Mouse (Mus musculus) heart, adult 9 months (tissue): ENCODE measurements at regions not wholly inside any gene's neighbourhood (a gene's known extent, or its start where the extent isn't known, plus 50 kb on each side); places are given as distances from the start of the nearest gene placed in this dataset.

Experiments used
- DNase-seq, 2 experiments: peaks; one replicate each; pipeline ENCODE4 v3.0.0; 2022; ENCODE audit warnings: low spot score in 2 of 2

DNA sequence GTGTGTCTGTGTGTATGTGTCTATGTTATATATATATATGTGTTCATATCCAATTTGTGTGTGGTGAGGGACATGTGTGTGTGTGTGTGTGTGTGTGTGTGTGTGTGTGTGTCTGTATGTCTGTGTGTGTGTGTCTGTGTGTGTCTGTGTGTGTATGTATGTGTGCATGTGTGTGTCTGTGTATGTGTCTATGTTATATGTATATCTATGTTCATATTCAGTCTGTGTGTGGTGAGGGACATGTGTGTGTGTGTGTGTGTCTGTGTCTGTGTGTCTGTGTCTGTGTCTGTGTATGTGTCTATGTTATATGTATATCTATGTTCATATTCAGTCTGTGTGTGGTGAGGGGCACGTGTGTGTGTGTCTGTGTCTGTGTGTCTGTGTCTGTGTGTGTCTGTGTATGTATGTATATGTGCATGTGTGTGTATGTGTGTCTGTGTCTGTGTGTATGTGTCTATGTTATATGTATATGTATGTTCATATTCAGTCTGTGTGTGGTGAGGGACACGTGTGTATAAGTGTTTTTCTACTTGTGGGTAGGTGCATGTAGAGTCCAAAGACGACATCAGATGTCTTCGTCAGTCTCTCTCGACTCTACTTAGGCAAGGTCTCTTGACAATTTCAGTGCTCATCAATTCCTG is 370.5 kb upstream of the Slc7a11 start:
- DNase-seq: no peak

DNA sequence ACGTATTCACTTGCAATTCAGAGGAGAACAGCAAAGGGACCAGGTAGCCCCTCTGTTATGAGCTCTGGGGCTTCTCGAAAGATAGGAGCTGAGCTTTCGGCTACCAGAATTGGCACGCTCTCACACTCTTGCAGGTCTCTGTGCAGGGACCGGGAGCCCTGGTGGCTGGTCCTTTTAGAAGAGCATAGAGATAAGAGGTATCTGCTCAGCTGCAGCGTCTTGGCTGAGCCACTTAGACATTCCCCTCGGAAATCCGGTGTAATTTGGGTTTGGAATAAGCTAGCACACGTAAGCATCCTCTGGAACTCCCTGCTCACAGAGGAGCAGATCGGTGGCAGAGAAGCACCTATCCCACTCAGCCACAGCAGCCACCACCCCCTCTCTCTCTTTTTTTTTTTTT is 372.3 kb upstream of the Slc7a11 start:
- DNase-seq: no peak

GRCm38 (mm10) chr3:50816479-50816878 is 373.1 kb upstream of the Slc7a11 start:
- peak; percentile 22 to 30 for DNase-seq

- DNase-seq: no peak
Measured at GRCm38 (mm10) chr3:50817361-50817760, 373.9 kb upstream of the Slc7a11 start.

DNA sequence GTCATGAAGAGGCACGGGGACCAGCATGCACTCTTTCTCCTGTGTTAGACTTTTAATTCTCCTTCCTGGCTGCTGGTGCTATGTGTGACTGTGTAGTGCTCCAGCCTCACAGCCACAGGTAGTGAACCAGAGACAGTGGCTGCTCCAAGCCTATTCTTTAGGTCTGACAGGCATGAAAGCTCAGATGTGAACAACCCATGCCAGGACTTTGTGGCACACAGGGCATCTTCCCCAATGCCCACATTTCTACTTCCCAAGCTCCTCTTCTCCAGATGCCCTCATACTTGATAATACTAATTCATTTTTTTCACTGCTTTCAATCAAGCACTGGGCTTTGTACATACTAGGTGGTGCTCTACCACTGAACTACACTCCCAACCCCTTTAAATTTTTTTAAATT is 377.4 kb upstream of the Slc7a11 start:
- DNase-seq: no peak

- no peak for DNase-seq
Measured at GRCm38 (mm10) chr3:50825534-50826423, 382.4 kb upstream of the Slc7a11 start.

DNA sequence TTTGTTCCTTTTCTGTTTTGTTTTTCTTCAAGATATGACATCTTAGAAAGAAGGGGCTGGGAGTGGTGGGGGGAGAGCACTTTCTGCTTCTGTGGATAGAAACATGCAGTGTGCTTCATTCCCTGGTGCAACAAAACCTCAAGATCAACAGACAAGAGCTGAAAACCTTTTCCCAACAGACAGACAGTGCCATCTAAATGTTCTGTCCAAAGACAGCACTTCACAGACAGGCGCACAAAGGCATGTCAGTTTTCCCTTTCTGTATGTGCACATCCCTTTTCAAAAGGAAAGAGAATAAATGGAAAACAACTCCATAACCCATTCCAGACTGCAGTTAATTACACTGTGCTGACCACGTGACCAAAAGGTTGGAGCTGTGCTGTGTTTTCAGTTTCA is 383.0 kb upstream of the Slc7a11 start:
- no peak for DNase-seq

DNA sequence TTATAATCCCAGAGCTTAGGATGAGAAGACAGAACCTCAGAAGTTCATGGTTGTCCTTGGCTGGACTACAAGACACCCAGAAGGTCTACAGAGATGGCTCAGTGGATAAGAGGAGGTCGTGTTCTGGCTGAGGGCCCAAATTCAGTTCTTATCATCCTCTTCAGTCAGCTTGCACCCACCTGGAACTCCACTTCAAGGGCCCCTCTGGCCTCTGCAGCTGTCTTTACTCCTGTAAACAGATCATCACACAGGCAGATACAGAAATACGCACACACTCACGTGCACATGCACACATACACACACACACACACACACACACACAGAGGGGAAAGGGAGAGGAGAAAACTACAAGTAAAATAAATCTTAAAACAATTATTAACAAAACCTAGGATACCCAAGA is 385.8 kb upstream of the Slc7a11 start:
- no peak for DNase-seq

GRCm38 (mm10) chr3:50830446-50830845 is 387.0 kb upstream of the Slc7a11 start:
- no peak for DNase-seq

DNA sequence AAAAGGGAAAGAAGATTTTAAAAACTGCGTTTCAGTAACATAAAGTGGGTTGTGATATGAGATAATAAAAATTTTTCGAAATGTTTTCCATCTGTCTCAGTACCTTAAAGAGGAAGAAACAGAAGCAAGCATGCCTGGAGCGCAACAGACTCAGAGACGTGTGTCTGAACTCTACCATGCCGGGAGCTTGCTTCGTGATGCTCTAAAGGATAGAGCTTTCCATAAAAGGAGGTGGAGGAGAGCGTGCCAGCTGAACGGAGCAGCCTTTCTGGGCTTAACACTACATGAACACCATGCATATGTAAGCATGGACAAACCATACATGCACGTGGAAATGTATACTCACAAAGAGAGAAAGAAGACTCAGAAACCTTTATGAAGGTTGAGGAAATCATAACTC is 387.5 kb upstream of the Slc7a11 start:
- no peak for DNase-seq

- DNase-seq: no peak
Measured at GRCm38 (mm10) chr3:50842216-50842615, 382.0 kb upstream of the Noct start.

- no peak for DNase-seq
Measured at GRCm38 (mm10) chr3:50844835-50845301, 379.4 kb upstream of the Noct start.

DNA sequence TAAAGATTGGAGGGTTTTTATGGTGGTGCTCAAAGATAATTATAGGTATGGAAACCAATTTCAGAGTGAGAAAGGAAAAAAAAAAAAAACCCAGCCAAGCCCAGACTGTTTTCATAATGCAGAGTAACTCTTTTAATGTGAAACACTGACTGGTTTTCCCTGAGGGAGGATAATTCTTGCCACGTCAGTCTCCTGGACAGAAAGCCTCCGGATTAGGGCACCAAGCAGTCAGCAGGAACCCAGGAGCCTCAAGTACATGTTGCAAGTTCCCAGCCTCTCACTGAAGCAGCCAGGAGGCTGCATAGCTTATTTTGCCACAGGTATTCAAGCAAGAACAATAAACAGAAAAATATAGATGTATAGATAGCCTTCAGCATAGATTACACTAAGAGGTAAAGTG is 378.9 kb upstream of the Noct start:
- DNase-seq: no peak

DNA sequence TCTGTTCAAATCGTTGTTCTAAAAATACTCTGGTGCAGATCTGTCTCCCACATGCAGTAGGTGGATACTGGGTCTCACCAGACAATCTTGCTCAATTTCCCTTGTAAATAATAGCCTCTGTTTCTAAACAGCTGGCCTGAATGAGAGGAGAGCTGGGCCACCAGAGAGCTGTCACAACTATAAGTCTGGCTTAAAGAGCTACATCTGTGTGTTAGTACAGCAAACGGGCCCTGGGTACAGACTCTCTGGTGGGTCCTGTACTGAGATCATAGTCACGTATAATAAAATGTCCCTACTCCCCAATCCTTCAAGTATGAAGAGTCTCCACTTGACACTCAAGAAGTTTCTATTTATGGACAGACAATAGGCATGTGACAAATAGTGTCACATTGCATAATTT is 375.7 kb upstream of the Noct start:
- no peak for DNase-seq

- DNase-seq: no peak
Measured at GRCm38 (mm10) chr3:50851083-50851637, 373.1 kb upstream of the Noct start.

DNA sequence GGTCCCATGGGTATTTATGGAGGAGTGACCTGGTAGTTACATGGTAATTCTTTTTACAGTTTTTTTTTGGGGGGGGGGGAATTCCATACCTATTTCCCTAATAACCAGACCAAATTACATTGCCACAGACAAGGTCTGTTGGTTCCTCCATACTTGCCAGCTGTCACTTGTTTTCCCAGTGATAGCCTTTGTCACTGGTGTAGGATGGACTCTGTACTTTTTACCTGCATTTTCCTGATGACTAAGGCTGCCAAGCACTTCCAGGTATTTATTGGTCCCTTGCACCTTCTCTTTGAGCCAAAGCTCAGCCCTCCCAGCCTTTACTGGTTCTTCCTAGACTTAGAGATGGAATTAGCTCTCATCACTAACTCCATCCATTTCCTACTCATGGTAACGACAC is 357.1 kb upstream of the Noct start:
- no peak for DNase-seq

- DNase-seq: no peak
Measured at GRCm38 (mm10) chr3:50869211-50869610, 355.0 kb upstream of the Noct start.

DNA sequence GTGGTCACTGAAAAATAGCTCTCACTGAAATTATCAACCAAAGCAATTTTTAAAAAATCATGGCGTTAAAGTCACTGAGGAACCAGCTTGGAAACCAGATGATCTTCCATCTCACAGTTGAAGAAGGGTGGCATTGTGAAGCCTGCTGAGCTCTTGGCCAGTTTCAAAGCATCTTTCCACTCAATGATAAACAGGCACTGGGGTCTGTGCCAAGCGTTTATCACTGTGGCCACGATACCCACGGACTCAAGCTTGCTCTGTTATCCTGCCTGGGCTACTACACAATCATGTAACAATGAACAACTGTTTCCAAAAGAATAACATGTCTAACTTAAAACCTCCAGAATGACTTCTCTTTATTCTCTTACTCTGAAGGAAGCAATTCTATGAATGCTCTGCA is 345.2 kb upstream of the Noct start:
- no peak for DNase-seq

DNA sequence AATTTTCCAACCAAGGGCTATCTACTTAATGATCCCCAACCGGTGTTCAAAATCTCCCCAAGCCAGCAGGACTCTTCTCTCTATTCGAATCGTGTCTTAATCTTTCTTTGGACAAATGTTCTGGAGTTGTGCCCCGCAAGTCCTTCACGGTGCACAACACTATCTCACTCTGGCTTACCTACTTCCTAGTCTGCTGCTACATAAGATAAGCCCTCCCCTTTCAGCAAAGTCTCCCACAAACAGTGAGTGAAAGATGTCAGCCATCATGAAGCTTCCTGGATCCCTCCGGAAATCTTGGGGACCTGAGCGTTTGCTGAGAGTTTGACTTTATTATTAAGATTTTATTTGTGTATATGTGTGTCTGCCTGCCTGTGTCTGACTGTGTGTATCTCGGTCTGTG is 344.7 kb upstream of the Noct start:
- DNase-seq: no peak

DNA sequence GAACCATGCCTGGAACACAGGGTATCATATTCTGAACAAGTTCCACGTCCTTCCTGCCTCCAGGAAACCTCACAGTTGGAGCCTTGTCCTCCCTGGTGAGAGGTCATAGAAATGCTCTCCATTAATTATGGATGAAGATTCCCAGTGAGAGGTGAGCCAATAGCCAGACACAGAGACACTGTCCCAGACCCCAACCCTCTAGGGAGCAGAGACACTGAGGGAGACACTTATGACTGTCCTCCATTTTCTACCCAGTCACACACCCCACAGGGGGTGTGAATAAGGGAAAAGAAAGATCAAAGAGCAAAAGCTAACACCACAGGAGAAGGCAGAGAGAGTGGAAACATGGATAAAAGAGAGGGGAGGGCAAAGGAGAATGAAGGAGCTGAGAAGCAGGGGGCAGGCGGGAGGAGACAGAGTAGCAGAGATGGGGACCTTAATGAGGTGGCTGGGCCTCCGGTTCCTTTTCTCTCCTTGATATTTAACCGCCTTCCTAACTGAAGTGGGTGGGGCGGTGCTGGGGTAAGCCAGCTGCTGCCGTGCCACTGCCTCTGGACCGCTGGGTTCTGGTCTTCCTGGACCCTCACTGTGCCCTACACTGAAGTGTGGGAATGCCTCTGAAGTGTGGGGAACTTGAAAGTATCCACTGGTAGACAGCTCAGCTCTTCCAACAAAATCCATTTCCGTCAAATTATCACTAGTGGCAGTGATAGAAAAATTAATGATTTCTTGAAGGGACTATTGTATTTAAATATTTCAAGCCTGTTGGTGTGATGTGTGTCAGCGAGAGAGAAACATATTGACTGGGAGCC is 342.6 kb upstream of the Noct start:
- no peak for DNase-seq

GRCm38 (mm10) chr3:50882249-50882733 is 342.0 kb upstream of the Noct start:
- no peak for DNase-seq

DNA sequence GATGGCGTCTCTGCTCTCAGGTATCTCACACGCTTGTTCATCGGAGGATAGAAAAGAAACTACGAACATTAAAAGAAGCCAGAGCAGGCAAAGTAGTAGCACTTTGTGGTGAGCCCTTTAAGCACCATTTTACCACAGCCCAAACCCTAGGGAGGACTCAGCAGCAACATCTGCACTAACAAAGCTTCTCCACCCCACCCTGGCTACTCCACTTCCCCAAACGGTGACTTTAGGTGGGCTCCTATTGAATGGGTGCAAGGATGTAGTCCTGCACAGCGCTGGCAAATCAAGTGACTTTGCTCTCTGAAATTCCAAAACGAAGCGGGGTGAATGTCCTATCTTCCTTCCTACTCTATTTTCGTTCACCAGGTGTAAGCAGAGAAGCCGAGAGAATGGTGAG is 337.9 kb upstream of the Noct start:
- no peak for DNase-seq
